Mouse (Mus musculus) stomach, embryonic 14.5 days (tissue): ENCODE results near the gene Lpin2. TPM values are rescaled to one million over a fixed set of nuclear protein-coding genes. Genes with fewer than 3 reads are reported as not detected.

Experiments used
- ATAC-seq: fragments of 200-750 bp; cut with Nextera tagmentation; 2 replicates; pipeline ENCODE4 v1.8.0; 2017; ENCODE audit warnings: low read depth, moderate TSS enrichment; ENCODE audit not compliant: insufficient number of reproducible peaks, insufficient read depth, low FRiP score
- H3K27ac ChIP-seq: fragments of 300-500 bp; sonication (generic); 2 replicates; pipeline ENCODE4 v1.5.1; 2014; ENCODE audit warnings: mild to moderate bottlenecking, low read length, moderate library complexity, mixed read lengths
- H3K27me3 ChIP-seq: fragments of 300-500 bp; sonication (generic); 2 replicates; pipeline ENCODE4 v1.6.1; 2014; ENCODE audit warnings: low read length, control low read depth, mixed read lengths; ENCODE audit not compliant: control insufficient read depth, insufficient read depth
- H3K36me3 ChIP-seq: fragments of 300-500 bp; sonication (generic); 2 replicates; pipeline ENCODE4 v1.6.1; 2014; ENCODE audit warnings: mild to moderate bottlenecking, control low read depth, low read length, moderate library complexity, mixed read lengths; ENCODE audit not compliant: control insufficient read depth, insufficient read depth
- H3K4me1 ChIP-seq: fragments of 300-500 bp; sonication (generic); 2 replicates; pipeline ENCODE4 v1.6.1; 2014; ENCODE audit warnings: low read length, control low read depth, mixed read lengths; ENCODE audit not compliant: control insufficient read depth, insufficient read depth
- H3K4me2 ChIP-seq: fragments of 300-500 bp; sonication (generic); replicated peaks from 2 replicates; pipeline ENCODE4 v1.6.1; 2014; ENCODE audit warnings: low read depth, low read length, control low read depth
- H3K4me3 ChIP-seq: fragments of 300-500 bp; sonication (generic); 2 replicates; pipeline ENCODE4 v1.5.1; 2014; ENCODE audit warnings: low read depth, low read length, control low read depth
- H3K9ac ChIP-seq: fragments of 300-500 bp; sonication (generic); replicated peaks from 2 replicates; pipeline ENCODE4 v1.6.1; 2014; ENCODE audit warnings: low read depth, mild to moderate bottlenecking, control low read depth, low read length, moderate library complexity, mixed read lengths
- H3K9me3 ChIP-seq: fragments of 300-500 bp; sonication (generic); 2 replicates; pipeline ENCODE4 v1.6.1; 2016; ENCODE audit warnings: low read depth, low read length, control low read depth; ENCODE audit not compliant: control insufficient read depth
- WGBS: fragments of 180-500 bp; shearing (Covaris S2); extraction: QIAGEN DNeasy Blood & Tissue Kit; methylation state at CpG from one replicate; pipeline ENCODE4 v1.1.7; 2014; 5-methylcytosine and 5-hydroxymethylcytosine counted together
- polyA plus RNA-seq: library from polyadenylated mRNA; unstranded; fragments of >200 nt; fragmentation: Nextera tagmentation; extraction: Ambion mirVana; gene quantifications from 2 replicates; pipeline ENCODE4 v1.2.1, GENCODE M21; 2014

Lpin2 gene
- polyA plus RNA-seq, 1 experiment from 2014 or later, result 38.6 TPM

DNA sequence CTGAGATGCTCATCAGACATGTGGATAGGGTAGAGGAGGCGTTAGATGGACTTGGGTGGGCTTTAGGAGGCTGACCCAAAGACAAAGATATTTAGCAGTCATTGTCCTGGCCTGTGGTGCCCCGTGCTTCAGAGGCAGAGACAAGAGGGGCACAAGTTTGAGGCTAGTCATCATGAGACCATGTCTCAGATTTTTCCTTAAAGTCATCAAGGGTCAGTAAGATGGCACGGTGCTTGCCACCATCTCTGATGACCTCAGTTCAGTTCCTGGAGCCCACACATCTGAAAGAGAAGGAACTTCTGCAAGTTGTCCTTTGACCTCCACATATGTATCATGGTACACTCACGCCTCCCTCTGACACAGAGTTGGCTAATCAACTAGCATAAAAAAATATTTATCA, 39.2 kb upstream of the Lpin2 start:
- ATAC-seq, result no peak
- 67% methylated on average over 4 of the region's 4 CpGs for WGBS
- H3K9me3 ChIP-seq, result no peaks in the 10 kb centered on the region

DNA sequence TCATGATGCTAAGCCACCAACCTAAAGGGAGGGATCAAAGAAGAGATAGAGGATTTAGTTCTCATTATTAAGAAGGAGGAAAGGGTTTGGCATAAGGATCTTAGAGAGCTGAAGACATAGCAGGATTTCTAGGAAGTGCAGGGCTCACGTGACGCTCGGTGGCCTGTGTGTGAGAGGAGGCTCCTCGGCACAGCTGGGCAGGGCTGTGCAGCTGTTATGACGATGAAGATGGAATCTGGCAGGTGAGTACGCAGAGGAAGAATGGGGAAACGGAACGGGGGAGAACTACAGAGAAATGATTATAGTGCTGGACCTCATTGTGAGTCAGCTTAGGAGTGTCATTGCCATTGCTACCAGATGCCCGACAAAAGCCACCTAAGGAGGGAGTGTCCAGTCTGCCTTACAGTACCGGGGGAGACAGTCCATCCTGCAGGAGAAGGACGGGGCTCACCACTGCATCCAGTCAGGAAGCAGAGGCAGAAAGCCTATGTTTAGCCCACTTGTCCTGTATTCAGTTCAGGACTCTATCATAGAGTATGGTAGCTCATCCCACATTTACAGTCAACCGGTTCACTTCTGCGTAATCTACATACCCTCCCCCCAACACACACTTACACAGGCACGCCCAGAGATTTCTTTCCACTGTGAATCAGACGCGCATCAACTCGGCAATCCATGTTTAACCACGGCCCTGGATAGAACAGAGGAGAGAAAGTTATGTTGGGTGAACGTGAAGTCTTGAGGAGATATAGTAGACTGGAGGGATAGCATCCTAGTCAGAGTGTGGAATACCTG, 37.8 kb upstream of the Lpin2 start:
- H3K9me3 ChIP-seq, result no peaks in the 10 kb centered on the region
- H3K36me3 ChIP-seq, result no peaks in the 10 kb centered on the region
- 75% methylated on average over 19 of the region's 19 CpGs for WGBS
- no peak overlapping the region for H3K27ac ChIP-seq
- no peak overlapping the region for H3K9ac ChIP-seq
- no peak overlapping the region for H3K4me3 ChIP-seq
- H3K4me1 ChIP-seq, result no peaks in the 10 kb centered on the region
- no peak for ATAC-seq
- no peak overlapping the region for H3K4me2 ChIP-seq
- no peaks in the 10 kb centered on the region for H3K27me3 ChIP-seq

More for the DNA sequence above, 39.2 kb upstream of the Lpin2 start:
- Histone ChIP-seq H3K27ac (no peak overlapping the region), H3K27me3 (no peaks in the 10 kb centered on the region), H3K4me1 (no peaks in the 10 kb centered on the region), H3K4me2 (no peak overlapping the region), H3K9ac (no peak overlapping the region), H3K36me3 (no peaks in the 10 kb centered on the region), H3K4me3 (no peak overlapping the region)

DNA sequence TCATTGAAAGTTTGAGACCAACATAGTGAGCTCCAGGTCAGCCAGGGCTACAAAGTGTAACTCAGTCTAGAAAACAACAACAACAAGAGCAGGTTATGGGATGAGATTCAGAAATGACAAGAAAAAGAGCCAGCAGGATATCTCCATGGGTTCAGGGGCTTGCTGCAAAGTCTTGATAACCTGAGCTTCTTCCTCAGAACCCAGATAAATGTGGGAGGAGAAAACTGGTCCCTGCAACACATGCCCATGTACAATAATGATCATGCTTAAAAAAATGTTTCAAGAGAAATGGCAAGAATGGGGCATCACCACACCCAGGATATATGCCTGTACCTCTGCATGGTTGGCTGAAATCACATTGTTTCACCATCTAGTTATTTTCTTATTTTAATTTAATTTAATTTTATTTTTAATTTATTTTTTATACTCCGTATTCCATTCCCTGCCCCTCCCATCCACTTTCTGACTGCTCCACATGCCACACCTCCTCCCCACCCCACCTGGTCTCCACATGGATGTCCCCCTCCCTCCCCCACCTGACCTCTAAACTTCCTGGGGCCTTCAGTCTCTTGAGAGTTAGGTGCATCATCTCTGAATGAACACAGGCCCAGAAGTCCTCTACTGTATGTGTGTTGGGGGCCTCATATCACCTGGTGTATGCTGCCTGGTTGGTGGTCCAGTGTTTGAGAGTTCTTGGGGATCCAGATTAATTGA, 37.0 kb upstream of the Lpin2 start:
- 93% methylated on average over 1 of the region's 1 CpGs for WGBS
- H3K36me3 ChIP-seq, result no peaks in the 10 kb centered on the region
- no peak for ATAC-seq
- H3K4me1 ChIP-seq, result no peaks in the 10 kb centered on the region
- H3K9me3 ChIP-seq, result no peaks in the 10 kb centered on the region
- no peak overlapping the region for H3K27ac ChIP-seq
- H3K4me3 ChIP-seq, result no peak overlapping the region
- H3K9ac ChIP-seq, result no peak overlapping the region
- H3K4me2 ChIP-seq, result no peak overlapping the region
- no peaks in the 10 kb centered on the region for H3K27me3 ChIP-seq

DNA sequence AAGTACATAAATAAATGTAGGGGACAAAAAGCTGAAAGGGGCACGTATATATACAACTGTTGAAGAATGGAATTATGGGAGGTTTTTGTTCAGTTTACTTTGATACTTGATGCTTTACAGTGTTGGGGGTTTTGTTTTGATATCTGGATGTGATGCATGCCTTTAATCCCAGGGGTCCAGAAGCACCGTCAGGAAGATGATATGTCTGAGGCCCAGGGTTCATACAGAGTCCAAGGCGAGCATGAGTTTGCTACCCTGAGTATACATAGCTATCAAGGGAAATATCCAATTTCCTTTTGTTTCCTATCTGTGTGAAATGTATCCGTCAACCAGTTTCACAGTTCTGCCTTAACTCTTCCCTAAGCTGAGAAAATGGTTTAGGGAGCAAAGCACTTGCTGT, 29.0 kb upstream of the Lpin2 start:
- Histone ChIP-seq H3K4me1 (peaks cover 10% of the 10 kb centered on the region; the same call in 1 of the 2 replicates), H3K9me3 (no peaks in the 10 kb centered on the region), H3K27ac (no peak overlapping the region), H3K4me2 (no peak overlapping the region), H3K9ac (no peak overlapping the region), H3K27me3 (no peaks in the 10 kb centered on the region), H3K4me3 (no peak overlapping the region), H3K36me3 (no peaks in the 10 kb centered on the region)
- 34% methylated on average over 4 of the region's 4 CpGs for WGBS
- ATAC-seq, result no peak

DNA sequence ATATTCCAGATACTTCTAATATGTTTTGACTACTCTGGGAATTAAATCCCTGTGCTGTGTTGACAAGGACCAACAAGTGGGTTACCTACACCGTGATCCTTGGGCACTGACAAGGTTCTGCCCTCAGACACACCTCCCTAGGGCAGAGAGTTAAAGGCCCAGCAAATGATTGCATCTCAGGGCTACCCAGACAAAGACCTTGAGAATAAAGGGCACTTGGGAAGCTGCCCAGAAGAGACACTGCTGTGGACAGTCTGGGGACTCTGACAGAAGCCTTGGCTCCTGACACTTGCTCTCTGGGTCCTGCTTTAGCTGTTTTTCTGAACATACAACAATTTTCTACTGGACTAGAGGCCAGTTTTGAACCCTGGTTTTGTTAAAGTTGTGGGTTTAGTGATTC, 27.1 kb upstream of the Lpin2 start:
- no peak for ATAC-seq
- H3K9ac ChIP-seq, result no peak overlapping the region
- no peak overlapping the region for H3K27ac ChIP-seq
- H3K4me2 ChIP-seq, result no peak overlapping the region
- no peaks in the 10 kb centered on the region for H3K9me3 ChIP-seq
- 20% methylated on average over 1 of the region's 1 CpGs for WGBS
- no peaks in the 10 kb centered on the region for H3K27me3 ChIP-seq
- no peaks in the 10 kb centered on the region for H3K36me3 ChIP-seq
- no peak overlapping the region for H3K4me3 ChIP-seq
- peaks cover 23% of the 10 kb centered on the region for H3K4me1 ChIP-seq

DNA sequence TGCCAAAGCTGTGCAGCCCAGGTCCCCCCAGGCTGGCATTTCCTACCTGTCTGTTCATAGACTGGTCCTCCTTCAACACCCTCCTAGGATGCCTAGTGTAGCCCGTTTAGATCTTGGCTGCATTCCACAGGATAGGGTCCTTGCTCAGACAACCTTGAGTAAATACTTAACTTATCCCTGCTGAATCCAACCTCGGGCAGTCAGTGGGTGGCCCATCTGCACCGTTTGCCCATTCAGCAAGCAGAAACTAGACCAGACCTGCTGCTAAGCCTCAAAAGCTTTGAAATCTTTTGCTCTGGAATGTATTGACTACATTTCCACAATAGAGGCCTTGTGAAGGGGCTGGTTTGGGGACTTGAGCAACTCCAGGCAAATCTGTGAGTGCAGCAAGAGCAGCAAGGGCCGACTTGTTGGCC, 23.2 kb upstream of the Lpin2 start:
- no peaks in the 10 kb centered on the region for H3K36me3 ChIP-seq
- no peaks in the 10 kb centered on the region for H3K9me3 ChIP-seq
- no peak overlapping the region for H3K4me3 ChIP-seq
- H3K4me2 ChIP-seq, result no peak overlapping the region
- ATAC-seq, result peak; percentile 81; the same call in 1 of the 2 replicates
- no peak overlapping the region for H3K9ac ChIP-seq
- WGBS, result 11% methylated on average over 4 of the region's 4 CpGs
- no peaks in the 10 kb centered on the region for H3K27me3 ChIP-seq
- H3K27ac ChIP-seq, result peak overlapping the region; percentile 85
- peaks cover 20% of the 10 kb centered on the region for H3K4me1 ChIP-seq

DNA sequence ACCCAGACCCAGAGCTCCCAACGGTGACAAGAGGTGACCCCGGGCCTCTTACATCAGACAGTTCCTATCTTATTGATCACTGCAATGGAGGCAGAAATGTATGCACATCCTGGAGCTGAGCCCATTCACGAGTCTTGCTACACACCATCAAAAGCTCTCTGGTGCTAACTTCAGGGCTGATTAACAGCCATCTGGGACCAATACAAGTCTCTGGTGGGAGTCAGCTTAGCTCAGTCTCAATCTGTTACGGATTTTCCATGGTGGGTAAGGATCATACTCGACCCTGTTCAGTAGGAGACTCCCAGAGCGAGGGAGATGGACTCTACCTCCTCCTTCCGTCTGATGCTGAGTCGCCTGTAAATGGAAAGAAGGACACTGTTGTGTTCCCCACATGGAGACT, 22.6 kb upstream of the Lpin2 start:
- Histone ChIP-seq H3K4me2 (0 out of 2 replicates have a peak overlapping the region, but pooled peaks have one; percentile 5), H3K27ac (peak overlapping the region; percentile 85)

DNA sequence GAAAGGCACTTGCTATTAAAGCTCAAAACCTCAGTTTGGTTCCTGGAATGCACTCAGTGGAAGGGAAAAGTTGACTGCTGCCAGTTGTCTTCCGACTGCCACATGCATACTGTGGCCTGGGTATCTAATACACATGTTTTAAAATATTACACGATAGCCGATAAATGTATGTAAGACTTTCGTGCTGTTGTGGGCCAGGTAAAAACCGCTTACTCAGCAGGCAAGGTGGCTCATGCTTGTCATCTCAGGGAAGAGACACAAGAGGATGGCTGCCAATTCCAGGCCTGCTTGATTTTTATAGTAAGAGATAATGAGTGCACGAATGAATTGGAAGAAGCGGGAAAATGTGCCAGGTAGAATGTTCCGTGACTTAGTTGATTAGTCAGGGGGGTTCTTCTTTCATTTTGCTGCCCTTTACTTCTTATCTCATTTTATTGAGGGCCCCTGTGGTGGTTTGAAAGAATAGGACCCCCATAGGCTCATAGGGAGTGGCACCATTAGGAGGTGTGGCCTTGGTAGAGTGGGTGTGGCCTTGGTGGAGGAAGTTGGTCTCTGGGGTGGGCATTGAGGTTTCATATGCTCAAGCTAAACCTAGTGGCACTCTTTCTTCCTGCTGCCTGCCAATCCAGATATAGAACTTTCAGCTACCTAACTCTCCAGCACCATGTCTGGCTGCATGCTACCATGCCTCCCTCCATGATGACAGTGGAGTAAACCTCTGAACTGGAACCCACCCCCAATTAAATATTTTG, 21.9 kb upstream of the Lpin2 start:
- 94% methylated on average over 8 of the region's 8 CpGs for WGBS
- no peaks in the 10 kb centered on the region for H3K36me3 ChIP-seq
- peaks cover 13% of the 10 kb centered on the region for H3K4me1 ChIP-seq
- H3K9me3 ChIP-seq, result no peaks in the 10 kb centered on the region
- no peak for ATAC-seq
- H3K4me2 ChIP-seq, result no peak overlapping the region
- H3K9ac ChIP-seq, result no peak overlapping the region
- H3K27ac ChIP-seq, result peak overlapping the region; percentile 85
- no peak overlapping the region for H3K4me3 ChIP-seq
- no peaks in the 10 kb centered on the region for H3K27me3 ChIP-seq

More for the DNA sequence above, 22.6 kb upstream of the Lpin2 start:
- peaks cover 19% of the 10 kb centered on the region for H3K4me1 ChIP-seq
- 62% methylated on average over 8 of the region's 8 CpGs for WGBS
- no peaks in the 10 kb centered on the region for H3K36me3 ChIP-seq
- no peaks in the 10 kb centered on the region for H3K9me3 ChIP-seq
- H3K27me3 ChIP-seq, result no peaks in the 10 kb centered on the region
- ATAC-seq, result 0 out of 2 replicates have a peak, but pooled peaks have one; percentile 7
- no peak overlapping the region for H3K9ac ChIP-seq
- no peak overlapping the region for H3K4me3 ChIP-seq
